Mouse (Mus musculus): Measurements from ENCODE around the gene Tub. TPM values are rescaled to one million over a fixed set of nuclear protein-coding genes. Genes with fewer than 3 reads are reported as not detected.

Gene Tub
- polyA plus RNA-seq, 1 experiment: 0.49 TPM

GRCm38 (mm10) chr7:109045876-109046275 is 95.7 kb downstream of the Tub start:
- H3K27ac ChIP-seq (ENCODE audit: insufficient read depth, low read length): no peak overlapping the region
- TF ChIP-seq POLR2A (IDR thresholded peaks at IDR 0.05; ENCODE audit: low read depth, low read length): no peak
- TF ChIP-seq CTCF (IDR thresholded peaks at IDR 0.05; ENCODE audit: borderline replicate concordance, insufficient read depth, low read length): no peak

GRCm38 (mm10) chr7:109050831-109051230 is 100.7 kb downstream of the Tub start:
- Histone ChIP-seq H3K4me1 (ENCODE audit: control insufficient read depth, insufficient read depth, low read length) (no peaks in the 10 kb centered on the region), H3K4me3 (ENCODE audit: insufficient read depth, low read length) (no peak overlapping the region), H3K27ac (ENCODE audit: insufficient read depth, low read length) (no peak overlapping the region)
- no peak for TF ChIP-seq POLR2A (IDR thresholded peaks at IDR 0.05; ENCODE audit: low read depth, low read length)

More at GRCm38 (mm10) chr7:109045876-109046275, 95.7 kb downstream of the Tub start:
- no peak overlapping the region for H3K4me3 ChIP-seq (ENCODE audit: insufficient read depth, low read length)
- H3K4me1 ChIP-seq (ENCODE audit: control insufficient read depth, insufficient read depth, low read length): no peaks in the 10 kb centered on the region

- H3K4me3 ChIP-seq (ENCODE audit: insufficient read depth, low read length): no peak overlapping the region
- H3K4me1 ChIP-seq (ENCODE audit: control insufficient read depth, insufficient read depth, low read length): no peaks in the 10 kb centered on the region
- H3K27ac ChIP-seq (ENCODE audit: insufficient read depth, low read length): no peak overlapping the region
- no peak for TF ChIP-seq CTCF (IDR thresholded peaks at IDR 0.05; ENCODE audit: borderline replicate concordance, insufficient read depth, low read length)
- TF ChIP-seq POLR2A (IDR thresholded peaks at IDR 0.05; ENCODE audit: low read depth, low read length): no peak
Measured at GRCm38 (mm10) chr7:109059536-109059935, 109.4 kb downstream of the Tub start.

GRCm38 (mm10) chr7:109069641-109070040 is 119.5 kb downstream of the Tub start:
- H3K4me3 ChIP-seq (ENCODE audit: insufficient read depth, low read length): no peak overlapping the region
- no peaks in the 10 kb centered on the region for H3K4me1 ChIP-seq (ENCODE audit: control insufficient read depth, insufficient read depth, low read length)
- TF ChIP-seq CTCF (IDR thresholded peaks at IDR 0.05; ENCODE audit: borderline replicate concordance, insufficient read depth, low read length) (no peak), POLR2A (IDR thresholded peaks at IDR 0.05; ENCODE audit: low read depth, low read length) (no peak)
- no peak overlapping the region for H3K27ac ChIP-seq (ENCODE audit: insufficient read depth, low read length)

GRCm38 (mm10) chr7:109072326-109072725 is 122.2 kb downstream of the Tub start:
- no peaks in the 10 kb centered on the region for H3K4me1 ChIP-seq (ENCODE audit: control insufficient read depth, insufficient read depth, low read length)
- no peak overlapping the region for H3K27ac ChIP-seq (ENCODE audit: insufficient read depth, low read length)
- TF ChIP-seq POLR2A (IDR thresholded peaks at IDR 0.05; ENCODE audit: low read depth, low read length): no peak
- TF ChIP-seq CTCF (IDR thresholded peaks at IDR 0.05; ENCODE audit: borderline replicate concordance, insufficient read depth, low read length): no peak
- no peak overlapping the region for H3K4me3 ChIP-seq (ENCODE audit: insufficient read depth, low read length)

- Histone ChIP-seq H3K4me1 (ENCODE audit: control insufficient read depth, insufficient read depth, low read length) (no peaks in the 10 kb centered on the region), H3K4me3 (ENCODE audit: insufficient read depth, low read length) (peak overlapping the region; percentile 23), H3K27ac (ENCODE audit: insufficient read depth, low read length) (no peak overlapping the region)
- TF ChIP-seq CTCF (IDR thresholded peaks at IDR 0.05; ENCODE audit: borderline replicate concordance, insufficient read depth, low read length): no peak
- no peak for TF ChIP-seq POLR2A (IDR thresholded peaks at IDR 0.05; ENCODE audit: low read depth, low read length)
Measured at GRCm38 (mm10) chr7:109082269-109083112, 132.4 kb downstream of the Tub start.

GRCm38 (mm10) chr7:109083113-109083812 is 133.1 kb downstream of the Tub start, which contains the start of gene Ric3:
TSS of gene Ric3 (minus strand) at chr7:109083331.
- Histone ChIP-seq H3K4me1 (ENCODE audit: control insufficient read depth, insufficient read depth, low read length) (no peaks in the 10 kb centered on the region), H3K27ac (ENCODE audit: insufficient read depth, low read length) (no peak within 1 kb of the TSS), H3K4me3 (ENCODE audit: insufficient read depth, low read length) (peak within 1 kb of the TSS; percentile 23)
- TF ChIP-seq POLR2A (IDR thresholded peaks at IDR 0.05; ENCODE audit: low read depth, low read length) (no peak), CTCF (IDR thresholded peaks at IDR 0.05; ENCODE audit: borderline replicate concordance, insufficient read depth, low read length) (no peak)

- Histone ChIP-seq H3K4me1 (ENCODE audit: control insufficient read depth, insufficient read depth, low read length) (no peaks in the 10 kb centered on the region), H3K4me3 (ENCODE audit: insufficient read depth, low read length) (no peak overlapping the region), H3K27ac (ENCODE audit: insufficient read depth, low read length) (no peak overlapping the region)
- TF ChIP-seq POLR2A (IDR thresholded peaks at IDR 0.05; ENCODE audit: low read depth, low read length): no peak
- TF ChIP-seq CTCF (IDR thresholded peaks at IDR 0.05; ENCODE audit: borderline replicate concordance, insufficient read depth, low read length): no peak
Measured at GRCm38 (mm10) chr7:109083813-109084184, 133.7 kb downstream of the Tub start.

Other genes starting within 250 kb of the Tub start
- gene Olfr512, start 237.0 kb upstream of the Tub start, polyA plus RNA-seq (2011; ENCODE audit: insufficient read length, low read depth, missing spikeins): not detected in 2 replicates
- not detected in 2 replicates for gene Olfr513, start 199.4 kb upstream of the Tub start, polyA plus RNA-seq (2011; ENCODE audit: insufficient read length, low read depth, missing spikeins)
- gene Olfr514, start 124.3 kb upstream of the Tub start, polyA plus RNA-seq (2011; ENCODE audit: insufficient read length, low read depth, missing spikeins): not detected in 2 replicates
- not detected in 2 replicates for gene Olfr516, start 99.8 kb upstream of the Tub start, polyA plus RNA-seq (2011; ENCODE audit: insufficient read length, low read depth, missing spikeins)
- not detected in 2 replicates for gene Olfr517, start 78.0 kb upstream of the Tub start, polyA plus RNA-seq (2011; ENCODE audit: insufficient read length, low read depth, missing spikeins)
- gene Olfr518, start 65.3 kb upstream of the Tub start, polyA plus RNA-seq (2011; ENCODE audit: insufficient read length, low read depth, missing spikeins): not detected in 2 replicates
- gene Olfr519, start 55.9 kb upstream of the Tub start, polyA plus RNA-seq (2011; ENCODE audit: insufficient read length, low read depth, missing spikeins): not detected in 2 replicates
- gene Nlrp10, start 20.2 kb upstream of the Tub start, polyA plus RNA-seq (2011; ENCODE audit: insufficient read length, low read depth, missing spikeins): 0.16 TPM in 1 of 2 replicates, not detected in the other
- gene Eif3f, start 15.9 kb upstream of the Tub start, polyA plus RNA-seq (2011; ENCODE audit: insufficient read length, low read depth, missing spikeins): 166 and 204 TPM in 2 replicates
- 0.93 and 1.0 TPM in 2 replicates for gene Ric3, start 133.0 kb downstream of the Tub start, polyA plus RNA-seq (2011; ENCODE audit: insufficient read length, low read depth, missing spikeins)
- gene Lmo1, start 224.9 kb downstream of the Tub start, polyA plus RNA-seq (2011; ENCODE audit: insufficient read length, low read depth, missing spikeins): 2.4 and 5.3 TPM in 2 replicates

Measured in embryonic fibroblast, embryonic 13.5 days (primary cell).